Mouse (Mus musculus): ENCODE results near the gene Krt19. TPM values are rescaled to one million over a fixed set of nuclear protein-coding genes. Genes with fewer than 3 reads are reported as not detected.

The Krt19 gene
- total and polyA plus RNA-seq, 2 experiments, result 2.4 to 4.5 TPM

- Histone ChIP-seq H3K4me1 (ENCODE audit: control insufficient read depth, insufficient read depth, low read length) (no peaks in the 10 kb centered on the region), H3K27ac (replicated peaks; ENCODE audit: insufficient read depth, low read depth, low read length) (no peak overlapping the region), H3K9ac (ENCODE audit: low read depth, low read length) (no peak overlapping the region), H3K4me3 (ENCODE audit: insufficient read depth, low read depth, low read length) (no peak overlapping the region), H3K79me2 (ENCODE audit: control insufficient read depth, insufficient read depth, low read length) (no peaks in the 10 kb centered on the region), H3K27me3 (ENCODE audit: control insufficient read depth, insufficient read depth, low read length) (no peaks in the 10 kb centered on the region), H3K36me3 (ENCODE audit: control insufficient read depth, insufficient read depth, low read length) (no peaks in the 10 kb centered on the region)
- no peak for TF ChIP-seq POLR2A (IDR thresholded peaks at IDR 0.05; ENCODE audit: extremely low read depth, insufficient read depth, low read length)
- TF ChIP-seq CTCF (IDR thresholded peaks at IDR 0.05; ENCODE audit: low read depth, low read length), result no peak
- WGBS, result 77% methylated on average over 5 of the region's 5 CpGs
- DNase-seq (ENCODE audit: extremely low read depth, low read depth, low spot score), result no peak
Observed at GRCm38 (mm10) chr11:100178307-100178706, 29.8 kb upstream of the Krt19 start.

- H3K9ac ChIP-seq (ENCODE audit: low read depth, low read length), result no peak overlapping the region
Observed at GRCm38 (mm10) chr11:100176791-100177190, 28.3 kb upstream of the Krt19 start.

GRCm38 (mm10) chr11:100168765-100169762 lies 20.6 kb upstream of the Krt19 start:
- no peaks in the 10 kb centered on the region for H3K27me3 ChIP-seq (ENCODE audit: control insufficient read depth, insufficient read depth, low read length)
- DNase-seq (ENCODE audit: extremely low read depth, low read depth, low spot score), result peak; percentile 42
- no peaks in the 10 kb centered on the region for H3K36me3 ChIP-seq (ENCODE audit: control insufficient read depth, insufficient read depth, low read length)
- H3K9ac ChIP-seq (ENCODE audit: low read depth, low read length), result no peak overlapping the region
- TF ChIP-seq CTCF (IDR thresholded peaks at IDR 0.05; ENCODE audit: low read depth, low read length) (peak; percentile 95), POLR2A (IDR thresholded peaks at IDR 0.05; ENCODE audit: extremely low read depth, insufficient read depth, low read length) (no peak)
- H3K4me1 ChIP-seq (ENCODE audit: control insufficient read depth, insufficient read depth, low read length), result no peaks in the 10 kb centered on the region
- no peak overlapping the region for H3K4me3 ChIP-seq (ENCODE audit: insufficient read depth, low read depth, low read length)
- H3K79me2 ChIP-seq (ENCODE audit: control insufficient read depth, insufficient read depth, low read length), result no peaks in the 10 kb centered on the region
- 25% methylated on average over 14 of the region's 14 CpGs for WGBS
- no peak overlapping the region for H3K27ac ChIP-seq (replicated peaks; ENCODE audit: insufficient read depth, low read depth, low read length)

More at GRCm38 (mm10) chr11:100176791-100177190, 28.3 kb upstream of the Krt19 start:
- Histone ChIP-seq H3K27ac (replicated peaks; ENCODE audit: insufficient read depth, low read depth, low read length) (no peak overlapping the region), H3K27me3 (ENCODE audit: control insufficient read depth, insufficient read depth, low read length) (no peaks in the 10 kb centered on the region), H3K4me3 (ENCODE audit: insufficient read depth, low read depth, low read length) (no peak overlapping the region), H3K79me2 (ENCODE audit: control insufficient read depth, insufficient read depth, low read length) (no peaks in the 10 kb centered on the region), H3K4me1 (ENCODE audit: control insufficient read depth, insufficient read depth, low read length) (no peaks in the 10 kb centered on the region), H3K36me3 (ENCODE audit: control insufficient read depth, insufficient read depth, low read length) (no peaks in the 10 kb centered on the region)
- 71% methylated on average over 9 of the region's 9 CpGs for WGBS
- DNase-seq (ENCODE audit: extremely low read depth, low read depth, low spot score), result no peak
- TF ChIP-seq POLR2A (IDR thresholded peaks at IDR 0.05; ENCODE audit: extremely low read depth, insufficient read depth, low read length), result no peak
- TF ChIP-seq CTCF (IDR thresholded peaks at IDR 0.05; ENCODE audit: low read depth, low read length), result no peak

GRCm38 (mm10) chr11:100168071-100168470 lies 19.6 kb upstream of the Krt19 start:
- 81% methylated on average over 8 of the region's 8 CpGs for WGBS
- Histone ChIP-seq H3K4me3 (ENCODE audit: insufficient read depth, low read depth, low read length) (no peak overlapping the region), H3K9ac (ENCODE audit: low read depth, low read length) (no peak overlapping the region), H3K79me2 (ENCODE audit: control insufficient read depth, insufficient read depth, low read length) (no peaks in the 10 kb centered on the region), H3K4me1 (ENCODE audit: control insufficient read depth, insufficient read depth, low read length) (no peaks in the 10 kb centered on the region), H3K27me3 (ENCODE audit: control insufficient read depth, insufficient read depth, low read length) (no peaks in the 10 kb centered on the region), H3K27ac (replicated peaks; ENCODE audit: insufficient read depth, low read depth, low read length) (no peak overlapping the region), H3K36me3 (ENCODE audit: control insufficient read depth, insufficient read depth, low read length) (no peaks in the 10 kb centered on the region)
- no peak for DNase-seq (ENCODE audit: extremely low read depth, low read depth, low spot score)
- no peak for TF ChIP-seq CTCF (IDR thresholded peaks at IDR 0.05; ENCODE audit: low read depth, low read length)
- TF ChIP-seq POLR2A (IDR thresholded peaks at IDR 0.05; ENCODE audit: extremely low read depth, insufficient read depth, low read length), result no peak

- 31% methylated on average over 7 of the region's 7 CpGs for WGBS
- TF ChIP-seq POLR2A (IDR thresholded peaks at IDR 0.05; ENCODE audit: extremely low read depth, insufficient read depth, low read length) (no peak), CTCF (IDR thresholded peaks at IDR 0.05; ENCODE audit: low read depth, low read length) (no peak)
Observed at GRCm38 (mm10) chr11:100164392-100164791, 15.9 kb upstream of the Krt19 start.

More at GRCm38 (mm10) chr11:100164392-100164791, 15.9 kb upstream of the Krt19 start:
- DNase-seq (ENCODE audit: extremely low read depth, low read depth, low spot score), result no peak
- no peak overlapping the region for H3K4me3 ChIP-seq (ENCODE audit: insufficient read depth, low read depth, low read length)
- no peaks in the 10 kb centered on the region for H3K36me3 ChIP-seq (ENCODE audit: control insufficient read depth, insufficient read depth, low read length)
- H3K79me2 ChIP-seq (ENCODE audit: control insufficient read depth, insufficient read depth, low read length), result no peaks in the 10 kb centered on the region
- H3K27ac ChIP-seq (replicated peaks; ENCODE audit: insufficient read depth, low read depth, low read length), result no peak overlapping the region
- H3K27me3 ChIP-seq (ENCODE audit: control insufficient read depth, insufficient read depth, low read length), result no peaks in the 10 kb centered on the region
- no peaks in the 10 kb centered on the region for H3K4me1 ChIP-seq (ENCODE audit: control insufficient read depth, insufficient read depth, low read length)
- H3K9ac ChIP-seq (ENCODE audit: low read depth, low read length), result no peak overlapping the region

All from liver, adult 2 months (tissue).